In genomic region chr9:74007976-74008686, GRCm38 (mm10) we compare ENCODE assay signal across 20 mouse cellular contexts. TPM values are rescaled to one million over a fixed set of nuclear protein-coding genes. Genes with fewer than 3 reads are reported as not detected.
A peak's percentile ranks its signal among the peaks of the same experiment; 100 is the strongest.
DNase-seq lines count a peak whose midpoint lies in the region; ATAC-seq and TF ChIP-seq lines count a peak whose summit lies in the region.
"Had no signal": no experiment of that assay in that cellular context is flagged by ENCODE, and none has a peak within 500 bp of the region (broad histone marks: within the 10 kb centered on the region; RNA-seq: fewer than 3 reads in every experiment).

No protein-coding gene starts in this region.

- no peak overlapping the region for H3K27ac ChIP-seq in kidney, adult 2 months (ENCODE audit: insufficient read depth, low read depth, low read length)
- H3K27ac ChIP-seq in neural tube, embryonic 13.5 days (replicated peaks), result 0 out of 2 replicates have a peak overlapping the region, but pooled peaks have one; percentile 9
- H3K27ac ChIP-seq: hindbrain, embryonic 10.5 days; intestine, embryonic 15.5 days; limb, embryonic 10.5 days; liver, embryonic 14.5 days; midbrain, embryonic 13.5 days; neural tube, embryonic 12.5 days had no signal

- H3K9me3 ChIP-seq in neural tube, embryonic 13.5 days, result no peaks in the 10 kb centered on the region
- H3K9me3 ChIP-seq: hindbrain, embryonic 10.5 days; intestine, embryonic 15.5 days; limb, embryonic 10.5 days; midbrain, embryonic 13.5 days; neural tube, embryonic 12.5 days had no signal

- H3K27me3 ChIP-seq in kidney, adult 2 months (replicated peaks; ENCODE audit: control insufficient read depth, insufficient read depth, low read length), result no peaks in the 10 kb centered on the region
- no peaks in the 10 kb centered on the region for H3K27me3 ChIP-seq in neural tube, embryonic 13.5 days
- H3K27me3 ChIP-seq: intestine, embryonic 15.5 days; midbrain, embryonic 13.5 days; neural tube, embryonic 12.5 days had no signal

- no peak for TF ChIP-seq POLR2A in kidney, adult 2 months (IDR thresholded peaks at IDR 0.05; ENCODE audit: low read depth, low read length)

- H3K36me3 ChIP-seq in kidney, adult 2 months (ENCODE audit: control insufficient read depth, insufficient read depth, low read length), result no peaks in the 10 kb centered on the region
- no peaks in the 10 kb centered on the region for H3K36me3 ChIP-seq in neural tube, embryonic 13.5 days
- H3K36me3 ChIP-seq: hindbrain, embryonic 10.5 days; intestine, embryonic 15.5 days; limb, embryonic 10.5 days; midbrain, embryonic 13.5 days; neural tube, embryonic 12.5 days had no signal

- ATAC-seq in neural tube, embryonic 13.5 days (ENCODE audit: low read depth), result peak; percentile 11; the same call in 1 of the 2 replicates
- ATAC-seq: intestine, embryonic 15.5 days; midbrain, embryonic 13.5 days had no signal

- H3K4me2 ChIP-seq in neural tube, embryonic 13.5 days, result no peak overlapping the region
- H3K4me2 ChIP-seq: intestine, embryonic 15.5 days; midbrain, embryonic 13.5 days; neural tube, embryonic 12.5 days had no signal

- H3K9ac ChIP-seq in neural tube, embryonic 13.5 days, result no peak overlapping the region
- H3K9ac ChIP-seq: intestine, embryonic 15.5 days; liver, embryonic 14.5 days; midbrain, embryonic 13.5 days; neural tube, embryonic 12.5 days had no signal

- no peaks in the 10 kb centered on the region for H3K4me1 ChIP-seq in kidney, adult 2 months (ENCODE audit: control insufficient read depth, insufficient read depth, low read length)
- H3K4me1 ChIP-seq in neural tube, embryonic 13.5 days (replicated peaks), result 0 out of 2 replicates have a peak, but pooled peaks cover 3% of the 10 kb centered on the region
- H3K4me1 ChIP-seq: hindbrain, embryonic 10.5 days; intestine, embryonic 15.5 days; limb, embryonic 10.5 days; midbrain, embryonic 13.5 days; neural tube, embryonic 12.5 days had no signal

- H3K4me3 ChIP-seq in kidney, adult 2 months (ENCODE audit: insufficient read depth, low read depth, low read length), result no peak overlapping the region
- H3K4me3 ChIP-seq in neural tube, embryonic 13.5 days, result no peak overlapping the region
- H3K4me3 ChIP-seq: hindbrain, embryonic 10.5 days; intestine, embryonic 15.5 days; limb, embryonic 10.5 days; midbrain, embryonic 13.5 days; neural tube, embryonic 12.5 days had no signal

- peak; percentile 20 to 60 for DNase-seq in cerebellum, postnatal 25 days
- DNase-seq in cerebellum, adult 11 months, result no peak
- peak; percentile 15 for DNase-seq in kidney, adult 2 months
- DNase-seq in kidney, adult 11 months, result no peak
- DNase-seq in neural tube, embryonic 10.5 days (ENCODE audit: extremely low spot score, low spot score), result no peak
- DNase-seq in adrenal gland, postnatal 36 days, result peak; percentile 54 to 65
- no peak for DNase-seq in left cerebral cortex, adult 11 months (ENCODE audit: low spot score)
- DNase-seq: gastrocnemius, postnatal 25 days; lung, postnatal 4 days; retina, postnatal 1 day; spleen, adult 18-20 months; thymus, postnatal 14 days had no signal

- 49% methylated on average over 7 of the region's 7 CpGs for WGBS in kidney, adult 2 months
- 67% methylated on average over 7 of the region's 7 CpGs for WGBS in neural tube, embryonic 13.5 days

- TF ChIP-seq CTCF in kidney, adult 2 months (conservative IDR thresholded peaks at IDR 0.05; ENCODE audit: insufficient read depth, insufficient read length, low read depth, low read length), result no peak

RNA-seq across cellular contexts. Expression of gene Unc13c, which starts 39.4 kb away (rescaled TPM):
- 0.18 and 0.28 TPM in 2 replicates for polyA plus RNA-seq in kidney, adult 2 months (2012; rRNA removed)
- 1.9 and 2.0 TPM in 2 replicates for polyA plus RNA-seq in neural tube, embryonic 13.5 days (2015; fragmentation: Nextera tagmentation; extraction: Ambion mirVana)
- total RNA-seq in adrenal gland, postnatal 36 days (2021), result 1 to 10 TPM; 1.1 to 1.2 TPM
- total RNA-seq: MEL had no signal

Comparison
In these comparisons a context has a peak if more than half of its experiments do, and no peak if none do; other contexts are left out.
1. DNase-seq: peak in cerebellum, postnatal 25 days (2 of 2), kidney, adult 2 months (single experiment) and adrenal gland, postnatal 36 days (2 of 2); none in cerebellum, adult 11 months (single experiment), kidney, adult 11 months (single experiment), neural tube, embryonic 10.5 days (single experiment) and left cerebral cortex, adult 11 months (single experiment).